Mouse (Mus musculus): Measurements from ENCODE around the gene Nos1. TPM values are rescaled to one million over a fixed set of nuclear protein-coding genes. Genes with fewer than 3 reads are reported as not detected.

The Nos1 gene
- polyA plus RNA-seq, 1 experiment from 2014 or later: 7.2 TPM

GRCm38 (mm10) chr5:117802071-117802521 is 21.3 kb downstream of the Nos1 start:
- ATAC-seq (replicated peaks): no peak
- no peak overlapping the region for H3K4me2 ChIP-seq (replicated peaks)
- WGBS: 85% methylated on average over 11 of the region's 11 CpGs
- H3K4me3 ChIP-seq: no peak overlapping the region
- H3K4me1 ChIP-seq: no peaks in the 10 kb centered on the region
- H3K36me3 ChIP-seq: no peaks in the 10 kb centered on the region
- no peak overlapping the region for H3K27ac ChIP-seq (replicated peaks)
- no peaks in the 10 kb centered on the region for H3K9me3 ChIP-seq
- no peaks in the 10 kb centered on the region for H3K27me3 ChIP-seq
- no peak overlapping the region for H3K9ac ChIP-seq (replicated peaks)

- H3K4me1 ChIP-seq: no peaks in the 10 kb centered on the region
- 63% methylated on average over 7 of the region's 7 CpGs for WGBS
These were observed 22.7 kb downstream of the Nos1 start for GRCm38 (mm10) chr5:117803551-117803950.

GRCm38 (mm10) chr5:117810930-117811329 is 30.1 kb downstream of the Nos1 start:
- WGBS: 93% methylated on average over 7 of the region's 7 CpGs
- no peak overlapping the region for H3K4me2 ChIP-seq (replicated peaks)

More at GRCm38 (mm10) chr5:117803551-117803950, 22.7 kb downstream of the Nos1 start:
- H3K27me3 ChIP-seq: no peaks in the 10 kb centered on the region
- no peaks in the 10 kb centered on the region for H3K9me3 ChIP-seq
- H3K36me3 ChIP-seq: no peaks in the 10 kb centered on the region
- H3K4me2 ChIP-seq (replicated peaks): no peak overlapping the region
- no peak overlapping the region for H3K27ac ChIP-seq (replicated peaks)
- no peak for ATAC-seq (replicated peaks)
- H3K4me3 ChIP-seq: no peak overlapping the region
- no peak overlapping the region for H3K9ac ChIP-seq (replicated peaks)

GRCm38 (mm10) chr5:117818800-117819199 is 38.0 kb downstream of the Nos1 start:
- no peaks in the 10 kb centered on the region for H3K4me1 ChIP-seq
- H3K27ac ChIP-seq (replicated peaks): no peak overlapping the region
- H3K9ac ChIP-seq (replicated peaks): no peak overlapping the region
- H3K9me3 ChIP-seq: no peaks in the 10 kb centered on the region
- no peak for ATAC-seq (replicated peaks)
- H3K27me3 ChIP-seq: no peaks in the 10 kb centered on the region
- H3K4me2 ChIP-seq (replicated peaks): no peak overlapping the region
- WGBS: 85% methylated on average over 6 of the region's 6 CpGs
- H3K36me3 ChIP-seq: no peaks in the 10 kb centered on the region
- no peak overlapping the region for H3K4me3 ChIP-seq

More at GRCm38 (mm10) chr5:117810930-117811329, 30.1 kb downstream of the Nos1 start:
- Histone ChIP-seq H3K27ac (replicated peaks) (no peak overlapping the region), H3K4me1 (no peaks in the 10 kb centered on the region), H3K27me3 (no peaks in the 10 kb centered on the region), H3K9me3 (no peaks in the 10 kb centered on the region), H3K9ac (replicated peaks) (no peak overlapping the region), H3K4me3 (no peak overlapping the region), H3K36me3 (no peaks in the 10 kb centered on the region)
- no peak for ATAC-seq (replicated peaks)

GRCm38 (mm10) chr5:117820445-117820844 is 39.6 kb downstream of the Nos1 start:
- Histone ChIP-seq H3K36me3 (no peaks in the 10 kb centered on the region), H3K4me3 (no peak overlapping the region), H3K4me2 (replicated peaks) (no peak overlapping the region), H3K4me1 (0 out of 2 replicates have a peak, but pooled peaks cover 1% of the 10 kb centered on the region), H3K9ac (replicated peaks) (no peak overlapping the region), H3K27ac (replicated peaks) (no peak overlapping the region), H3K27me3 (no peaks in the 10 kb centered on the region), H3K9me3 (no peaks in the 10 kb centered on the region)
- no peak for ATAC-seq (replicated peaks)
- WGBS: 78% methylated on average over 7 of the region's 7 CpGs

- Histone ChIP-seq H3K4me1 (0 out of 2 replicates have a peak, but pooled peaks cover 3% of the 10 kb centered on the region), H3K4me3 (no peak overlapping the region), H3K9ac (replicated peaks) (no peak overlapping the region), H3K9me3 (no peaks in the 10 kb centered on the region), H3K4me2 (replicated peaks) (no peak overlapping the region), H3K27me3 (no peaks in the 10 kb centered on the region), H3K27ac (replicated peaks) (no peak overlapping the region), H3K36me3 (no peaks in the 10 kb centered on the region)
- no peak for ATAC-seq (replicated peaks)
- 91% methylated on average over 9 of the region's 9 CpGs for WGBS
These were observed 43.0 kb downstream of the Nos1 start for GRCm38 (mm10) chr5:117823811-117824210.

GRCm38 (mm10) chr5:117824486-117824885 is 43.7 kb downstream of the Nos1 start:
- Histone ChIP-seq H3K4me3 (no peak overlapping the region), H3K4me2 (replicated peaks) (no peak overlapping the region), H3K27me3 (no peaks in the 10 kb centered on the region), H3K36me3 (no peaks in the 10 kb centered on the region), H3K27ac (replicated peaks) (no peak overlapping the region), H3K4me1 (0 out of 2 replicates have a peak, but pooled peaks cover 3% of the 10 kb centered on the region), H3K9me3 (no peaks in the 10 kb centered on the region), H3K9ac (replicated peaks) (no peak overlapping the region)
- no peak for ATAC-seq (replicated peaks)
- 79% methylated on average over 5 of the region's 5 CpGs for WGBS

GRCm38 (mm10) chr5:117825336-117825735 is 44.5 kb downstream of the Nos1 start:
- Histone ChIP-seq H3K27me3 (no peaks in the 10 kb centered on the region), H3K27ac (replicated peaks) (no peak overlapping the region), H3K9ac (replicated peaks) (no peak overlapping the region), H3K36me3 (no peaks in the 10 kb centered on the region), H3K4me3 (no peak overlapping the region), H3K4me1 (0 out of 2 replicates have a peak, but pooled peaks cover 3% of the 10 kb centered on the region), H3K4me2 (replicated peaks) (no peak overlapping the region), H3K9me3 (no peaks in the 10 kb centered on the region)
- ATAC-seq (replicated peaks): no peak
- 32% methylated on average over 11 of the region's 11 CpGs for WGBS

GRCm38 (mm10) chr5:117827366-117827765 is 46.5 kb downstream of the Nos1 start:
- ATAC-seq (replicated peaks): no peak
- H3K4me3 ChIP-seq: no peak overlapping the region
- no peak overlapping the region for H3K4me2 ChIP-seq (replicated peaks)
- no peak overlapping the region for H3K27ac ChIP-seq (replicated peaks)
- H3K4me1 ChIP-seq: 0 out of 2 replicates have a peak, but pooled peaks cover 3% of the 10 kb centered on the region
- 88% methylated on average over 6 of the region's 6 CpGs for WGBS
- no peaks in the 10 kb centered on the region for H3K36me3 ChIP-seq
- no peak overlapping the region for H3K9ac ChIP-seq (replicated peaks)
- H3K9me3 ChIP-seq: no peaks in the 10 kb centered on the region
- no peaks in the 10 kb centered on the region for H3K27me3 ChIP-seq

GRCm38 (mm10) chr5:117836930-117837329 is 56.1 kb downstream of the Nos1 start:
- Histone ChIP-seq H3K4me1 (peaks cover 34% of the 10 kb centered on the region), H3K27ac (replicated peaks) (no peak overlapping the region), H3K9me3 (peaks cover 7% of the 10 kb centered on the region; the same call in 1 of the 2 replicates), H3K27me3 (peaks cover 3% of the 10 kb centered on the region; the same call in 1 of the 2 replicates), H3K4me2 (replicated peaks) (no peak overlapping the region), H3K36me3 (no peaks in the 10 kb centered on the region), H3K4me3 (no peak overlapping the region), H3K9ac (replicated peaks) (no peak overlapping the region)
- WGBS: 14% methylated on average over 5 of the region's 5 CpGs
- no peak for ATAC-seq (replicated peaks)

GRCm38 (mm10) chr5:117837731-117838130 is 56.9 kb downstream of the Nos1 start:
- WGBS: 10% methylated on average over 9 of the region's 9 CpGs
- Histone ChIP-seq H3K36me3 (no peaks in the 10 kb centered on the region), H3K27me3 (peaks cover 11% of the 10 kb centered on the region; the same call in 1 of the 2 replicates), H3K27ac (replicated peaks) (no peak overlapping the region), H3K9me3 (peaks cover 7% of the 10 kb centered on the region; the same call in 1 of the 2 replicates), H3K4me3 (no peak overlapping the region), H3K4me2 (replicated peaks) (no peak overlapping the region), H3K4me1 (peaks cover 42% of the 10 kb centered on the region), H3K9ac (replicated peaks) (no peak overlapping the region)
- ATAC-seq (replicated peaks): no peak

GRCm38 (mm10) chr5:117839501-117839900 is 58.7 kb downstream of the Nos1 start:
- Histone ChIP-seq H3K27me3 (peaks cover 15% of the 10 kb centered on the region; the same call in 1 of the 2 replicates), H3K9me3 (peaks cover 2% of the 10 kb centered on the region; the same call in 1 of the 2 replicates), H3K4me3 (no peak overlapping the region), H3K4me2 (replicated peaks) (no peak overlapping the region), H3K4me1 (peaks cover 45% of the 10 kb centered on the region), H3K9ac (replicated peaks) (no peak overlapping the region), H3K27ac (replicated peaks) (0 out of 2 replicates have a peak overlapping the region, but pooled peaks have one; percentile 86), H3K36me3 (no peaks in the 10 kb centered on the region)
- 53% methylated on average over 7 of the region's 7 CpGs for WGBS
- no peak for ATAC-seq (replicated peaks)

- H3K4me2 ChIP-seq (replicated peaks): no peak overlapping the region
- peaks cover 15% of the 10 kb centered on the region; the same call in 1 of the 2 replicates for H3K27me3 ChIP-seq
- H3K4me3 ChIP-seq: no peak overlapping the region
- 0 out of 2 replicates have a peak, but pooled peaks have one; percentile 23 for ATAC-seq (replicated peaks)
- H3K27ac ChIP-seq (replicated peaks): peak overlapping the region; percentile 86
- 36% methylated on average over 9 of the region's 9 CpGs for WGBS
- no peaks in the 10 kb centered on the region for H3K9me3 ChIP-seq
- peaks cover 45% of the 10 kb centered on the region for H3K4me1 ChIP-seq
- no peaks in the 10 kb centered on the region for H3K36me3 ChIP-seq
- H3K9ac ChIP-seq (replicated peaks): no peak overlapping the region
These were observed 59.4 kb downstream of the Nos1 start for GRCm38 (mm10) chr5:117840203-117840602.
